Mouse (Mus musculus): Measurements from ENCODE around the gene Hspa12b. TPM values are rescaled to one million over a fixed set of nuclear protein-coding genes. Genes with fewer than 3 reads are reported as not detected.

Gene Hspa12b
- polyA plus RNA-seq (2015; fragmentation: Nextera tagmentation; extraction: Ambion mirVana) = 1.8 and 1.9 TPM in 2 replicates

- peaks cover 29% of the 10 kb centered on the region for H3K27me3 ChIP-seq
- ATAC-seq (ENCODE audit: insufficient read depth) = peak; percentile 74
- H3K4me2 ChIP-seq = peak within 1 kb of the TSS; percentile 82
- peak within 1 kb of the TSS; percentile 59 for H3K4me3 ChIP-seq (replicated peaks)
- under 1% methylated on average over 28 of the region's 28 CpGs for WGBS (ENCODE audit: insufficient replicate concordance)
- H3K36me3 ChIP-seq (replicated peaks) = no peaks in the 10 kb centered on the region
- peaks cover 75% of the 10 kb centered on the region for H3K4me1 ChIP-seq (replicated peaks)
- H3K9me3 ChIP-seq (replicated peaks) = no peaks in the 10 kb centered on the region
- H3K27ac ChIP-seq (replicated peaks) = peak within 1 kb of the TSS; percentile 49
- H3K9ac ChIP-seq = peak within 1 kb of the TSS; percentile 63
Measured at GRCm38 (mm10) chr2:131127161-131127730, at the start of gene Hspa12b. Gene Hspa12b (plus strand): TSS chr2:131127280.

- Histone ChIP-seq H3K36me3 (replicated peaks) (no peaks in the 10 kb centered on the region), H3K4me3 (replicated peaks) (no peak overlapping the region), H3K9ac (no peak overlapping the region), H3K9me3 (replicated peaks) (no peaks in the 10 kb centered on the region), H3K27ac (replicated peaks) (no peak overlapping the region), H3K4me2 (no peak overlapping the region), H3K4me1 (replicated peaks) (no peaks in the 10 kb centered on the region), H3K27me3 (peaks cover 62% of the 10 kb centered on the region)
- 19% methylated on average over 5 of the region's 5 CpGs for WGBS (ENCODE audit: insufficient replicate concordance)
- ATAC-seq (ENCODE audit: insufficient read depth) = no peak
Measured at GRCm38 (mm10) chr2:131080507-131080906, 46.6 kb upstream of the Hspa12b start.

- WGBS (ENCODE audit: insufficient replicate concordance) = 70% methylated on average over 4 of the region's 4 CpGs
- no peak overlapping the region for H3K4me2 ChIP-seq
- H3K9me3 ChIP-seq (replicated peaks) = no peaks in the 10 kb centered on the region
- ATAC-seq (ENCODE audit: insufficient read depth) = no peak
- no peak overlapping the region for H3K9ac ChIP-seq
- H3K4me3 ChIP-seq (replicated peaks) = no peak overlapping the region
- H3K27me3 ChIP-seq = peaks cover 52% of the 10 kb centered on the region
- peaks cover 7% of the 10 kb centered on the region; the same call in 1 of the 2 replicates for H3K4me1 ChIP-seq (replicated peaks)
- no peaks in the 10 kb centered on the region for H3K36me3 ChIP-seq (replicated peaks)
- no peak overlapping the region for H3K27ac ChIP-seq (replicated peaks)
Measured at GRCm38 (mm10) chr2:131084206-131084605, 42.9 kb upstream of the Hspa12b start.

- H3K36me3 ChIP-seq (replicated peaks) = no peaks in the 10 kb centered on the region
- peaks cover 7% of the 10 kb centered on the region; the same call in 1 of the 2 replicates for H3K4me1 ChIP-seq (replicated peaks)
- 47% methylated on average over 11 of the region's 11 CpGs for WGBS (ENCODE audit: insufficient replicate concordance)
- no peak within 1 kb of the TSS for H3K4me3 ChIP-seq (replicated peaks)
- ATAC-seq (ENCODE audit: insufficient read depth) = no peak
- no peaks in the 10 kb centered on the region for H3K9me3 ChIP-seq (replicated peaks)
- no peak within 1 kb of the TSS for H3K4me2 ChIP-seq
- peaks cover 29% of the 10 kb centered on the region; the same call in 1 of the 2 replicates for H3K27me3 ChIP-seq
- H3K9ac ChIP-seq = no peak within 1 kb of the TSS
- no peak within 1 kb of the TSS for H3K27ac ChIP-seq (replicated peaks)
Measured at GRCm38 (mm10) chr2:131086667-131087390, 40.3 kb upstream of the Hspa12b start, which contains the start of gene Siglec1. Gene Siglec1 (minus strand): TSS chr2:131086765.

- WGBS (ENCODE audit: insufficient replicate concordance) = 55% methylated on average over 4 of the region's 4 CpGs
- no peaks in the 10 kb centered on the region for H3K36me3 ChIP-seq (replicated peaks)
- H3K9me3 ChIP-seq (replicated peaks) = no peaks in the 10 kb centered on the region
- no peak overlapping the region for H3K27ac ChIP-seq (replicated peaks)
- H3K4me3 ChIP-seq (replicated peaks) = no peak overlapping the region
- peaks cover 7% of the 10 kb centered on the region; the same call in 1 of the 2 replicates for H3K4me1 ChIP-seq (replicated peaks)
- no peak overlapping the region for H3K9ac ChIP-seq
- peaks cover 23% of the 10 kb centered on the region; the same call in 1 of the 2 replicates for H3K27me3 ChIP-seq
- H3K4me2 ChIP-seq = no peak overlapping the region
- ATAC-seq (ENCODE audit: insufficient read depth) = no peak; the same call in 1 of the 2 replicates
Measured at GRCm38 (mm10) chr2:131088581-131088980, 38.5 kb upstream of the Hspa12b start.

GRCm38 (mm10) chr2:131089634-131090033 lies 37.4 kb upstream of the Hspa12b start:
- Histone ChIP-seq H3K4me2 (no peak overlapping the region), H3K27me3 (peaks cover 23% of the 10 kb centered on the region; the same call in 1 of the 2 replicates), H3K4me1 (replicated peaks) (peaks cover 10% of the 10 kb centered on the region), H3K4me3 (replicated peaks) (no peak overlapping the region), H3K36me3 (replicated peaks) (no peaks in the 10 kb centered on the region), H3K9ac (no peak overlapping the region), H3K27ac (replicated peaks) (no peak overlapping the region), H3K9me3 (replicated peaks) (no peaks in the 10 kb centered on the region)
- ATAC-seq (ENCODE audit: insufficient read depth) = no peak
- 56% methylated on average over 1 of the region's 1 CpGs for WGBS (ENCODE audit: insufficient replicate concordance)

- Histone ChIP-seq H3K4me2 (no peak overlapping the region), H3K4me3 (replicated peaks) (no peak overlapping the region), H3K27ac (replicated peaks) (0 out of 2 replicates have a peak overlapping the region, but pooled peaks have one; percentile 14), H3K9me3 (replicated peaks) (no peaks in the 10 kb centered on the region), H3K9ac (no peak overlapping the region), H3K36me3 (replicated peaks) (no peaks in the 10 kb centered on the region), H3K27me3 (peaks cover 17% of the 10 kb centered on the region; the same call in 1 of the 2 replicates), H3K4me1 (replicated peaks) (peaks cover 22% of the 10 kb centered on the region)
- no peak for ATAC-seq (ENCODE audit: insufficient read depth)
- WGBS (ENCODE audit: insufficient replicate concordance) = 47% methylated on average over 3 of the region's 3 CpGs
Measured at GRCm38 (mm10) chr2:131090852-131091251, 36.2 kb upstream of the Hspa12b start.

- Histone ChIP-seq H3K9ac (no peak overlapping the region), H3K27me3 (no peaks in the 10 kb centered on the region; the same call in 1 of the 2 replicates), H3K9me3 (replicated peaks) (no peaks in the 10 kb centered on the region), H3K4me3 (replicated peaks) (no peak overlapping the region), H3K27ac (replicated peaks) (no peak overlapping the region), H3K4me1 (replicated peaks) (peaks cover 39% of the 10 kb centered on the region), H3K4me2 (no peak overlapping the region), H3K36me3 (replicated peaks) (no peaks in the 10 kb centered on the region)
- no peak for ATAC-seq (ENCODE audit: insufficient read depth)
- 77% methylated on average over 5 of the region's 5 CpGs for WGBS (ENCODE audit: insufficient replicate concordance)
Measured at GRCm38 (mm10) chr2:131093577-131093976, 33.5 kb upstream of the Hspa12b start.

- Histone ChIP-seq H3K27ac (replicated peaks) (no peak overlapping the region), H3K9me3 (replicated peaks) (no peaks in the 10 kb centered on the region), H3K27me3 (no peaks in the 10 kb centered on the region; the same call in 1 of the 2 replicates), H3K4me3 (replicated peaks) (no peak overlapping the region), H3K36me3 (replicated peaks) (no peaks in the 10 kb centered on the region), H3K9ac (no peak overlapping the region), H3K4me2 (no peak overlapping the region), H3K4me1 (replicated peaks) (peaks cover 33% of the 10 kb centered on the region)
- no peak for ATAC-seq (ENCODE audit: insufficient read depth)
- 0% methylated on average over 1 of the region's 1 CpGs for WGBS (ENCODE audit: insufficient replicate concordance)
Measured at GRCm38 (mm10) chr2:131094823-131095222, 32.3 kb upstream of the Hspa12b start.

GRCm38 (mm10) chr2:131096101-131096795 lies 30.8 kb upstream of the Hspa12b start:
- Histone ChIP-seq H3K36me3 (replicated peaks) (no peaks in the 10 kb centered on the region), H3K4me1 (replicated peaks) (peaks cover 33% of the 10 kb centered on the region), H3K27ac (replicated peaks) (peak overlapping the region; percentile 97), H3K27me3 (no peaks in the 10 kb centered on the region), H3K4me2 (peak overlapping the region; percentile 58), H3K9ac (peak overlapping the region; percentile 46), H3K4me3 (replicated peaks) (peak overlapping the region; percentile 15; the same call in 1 of the 2 replicates), H3K9me3 (replicated peaks) (no peaks in the 10 kb centered on the region)
- WGBS (ENCODE audit: insufficient replicate concordance) = 6% methylated on average over 9 of the region's 9 CpGs
- peak; percentile 96 for ATAC-seq (ENCODE audit: insufficient read depth)

- ATAC-seq (ENCODE audit: insufficient read depth) = no peak
- Histone ChIP-seq H3K27me3 (0 out of 2 replicates have a peak, but pooled peaks cover 5% of the 10 kb centered on the region), H3K9ac (no peak overlapping the region), H3K36me3 (replicated peaks) (no peaks in the 10 kb centered on the region), H3K4me1 (replicated peaks) (peaks cover 33% of the 10 kb centered on the region), H3K9me3 (replicated peaks) (no peaks in the 10 kb centered on the region), H3K4me2 (peak overlapping the region; percentile 58; the same call in 1 of the 2 replicates), H3K4me3 (replicated peaks) (no peak overlapping the region; the same call in 1 of the 2 replicates), H3K27ac (replicated peaks) (peak overlapping the region; percentile 97)
- WGBS (ENCODE audit: insufficient replicate concordance) = 69% methylated on average over 4 of the region's 4 CpGs
Measured at GRCm38 (mm10) chr2:131097087-131097486, 30.0 kb upstream of the Hspa12b start.

Measured in liver, embryonic 15.5 days (tissue).